Mouse (Mus musculus) neural tube, embryonic 15.5 days (tissue): ENCODE measurements around the gene Chst14. TPM values are rescaled to one million over a fixed set of nuclear protein-coding genes. Genes with fewer than 3 reads are reported as not detected.

Experiments used
- ATAC-seq: fragments of 200-750 bp; cut with Nextera tagmentation; 2 replicates; pipeline ENCODE4 v1.8.0; 2017; ENCODE audit warnings: mild to moderate bottlenecking, moderate TSS enrichment, moderate library complexity; ENCODE audit not compliant: low FRiP score
- H3K27ac ChIP-seq: fragments of 300-500 bp; sonication (generic); replicated peaks from 2 replicates; pipeline ENCODE4 v1.5.1; 2015; ENCODE audit warnings: mild to moderate bottlenecking, inconsistent platforms
- H3K27me3 ChIP-seq: fragments of 300-500 bp; sonication (generic); replicated peaks from 2 replicates; pipeline ENCODE4 v1.6.1; 2015; ENCODE audit warnings: inconsistent platforms
- H3K36me3 ChIP-seq: fragments of 300-500 bp; sonication (generic); 2 replicates; pipeline ENCODE4 v1.6.1; 2015; ENCODE audit warnings: inconsistent platforms
- H3K4me1 ChIP-seq: fragments of 300-500 bp; sonication (generic); 2 replicates; pipeline ENCODE4 v1.6.1; 2015; ENCODE audit warnings: inconsistent platforms
- H3K4me2 ChIP-seq: fragments of 300-500 bp; sonication (generic); 2 replicates; pipeline ENCODE4 v1.6.1; 2015; ENCODE audit warnings: inconsistent platforms, mild to moderate bottlenecking, moderate library complexity
- H3K4me3 ChIP-seq: fragments of 300-500 bp; sonication (generic); replicated peaks from 2 replicates; pipeline ENCODE4 v1.5.1; 2015; ENCODE audit warnings: mild to moderate bottlenecking, inconsistent platforms
- H3K9ac ChIP-seq: fragments of 300-500 bp; sonication (generic); replicated peaks from 2 replicates; pipeline ENCODE4 v1.6.1; 2015; ENCODE audit warnings: mild to moderate bottlenecking, inconsistent platforms
- H3K9me3 ChIP-seq: fragments of 300-500 bp; sonication (generic); replicated peaks from 2 replicates; pipeline ENCODE4 v1.6.1; 2016; ENCODE audit warnings: inconsistent platforms
- WGBS: fragments of 180-500 bp; shearing (Covaris S2); methylation state at CpG from one replicate; pipeline ENCODE4 v1.1.7; 2015; ENCODE audit warnings: mixed read lengths; 5-methylcytosine and 5-hydroxymethylcytosine counted together
- polyA plus RNA-seq: library from polyadenylated mRNA; unstranded; fragments of >200 nt; fragmentation: Nextera tagmentation; extraction: Ambion mirVana; gene quantifications from 2 replicates; pipeline ENCODE4 v1.2.1, GENCODE M21; 2015

Gene Chst14
- polyA plus RNA-seq, 1 experiment from 2014 or later, result 6.1 TPM

GRCm38 (mm10) chr2:118972687-118973376 is 46.5 kb downstream of the Chst14 start:
- H3K4me3 ChIP-seq, result peak overlapping the region; percentile 37
- ATAC-seq, result peak; percentile 56
- H3K4me2 ChIP-seq, result peak overlapping the region; percentile 67
- peaks cover 21% of the 10 kb centered on the region for H3K4me1 ChIP-seq
- H3K27me3 ChIP-seq, result peaks cover 31% of the 10 kb centered on the region
- WGBS, result under 1% methylated on average over 33 of the region's 33 CpGs
- no peak overlapping the region for H3K27ac ChIP-seq
- no peaks in the 10 kb centered on the region for H3K36me3 ChIP-seq
- peak overlapping the region; percentile 43 for H3K9ac ChIP-seq
- no peaks in the 10 kb centered on the region for H3K9me3 ChIP-seq

DNA sequence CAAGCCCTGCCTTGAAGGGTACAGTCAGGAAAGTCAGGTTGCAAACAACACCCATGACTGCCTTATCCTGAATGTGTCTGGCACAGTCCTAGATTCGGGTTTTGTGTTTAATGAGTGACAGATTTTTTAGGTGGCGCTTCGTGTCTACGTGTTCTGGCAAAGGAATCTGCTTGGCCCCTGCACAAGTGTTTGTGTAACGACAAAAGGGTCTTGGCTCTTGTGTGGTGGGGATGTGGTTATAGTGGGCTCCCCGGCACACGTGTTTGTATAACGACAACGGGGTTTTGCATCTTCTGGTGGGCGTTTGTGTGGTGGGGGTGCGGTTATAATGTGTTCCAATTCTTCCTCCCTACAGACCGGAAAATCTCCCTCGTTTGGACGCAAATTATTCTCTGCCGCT is 49.6 kb downstream of the Chst14 start:
- peak; percentile 25 for ATAC-seq
- Histone ChIP-seq H3K4me2 (peak overlapping the region; percentile 95), H3K27ac (0 out of 2 replicates have a peak overlapping the region, but pooled peaks have one; percentile 62), H3K4me3 (peak overlapping the region; percentile 60), H3K27me3 (peaks cover 37% of the 10 kb centered on the region), H3K4me1 (peaks cover 21% of the 10 kb centered on the region), H3K36me3 (no peaks in the 10 kb centered on the region), H3K9ac (peak overlapping the region; percentile 68), H3K9me3 (no peaks in the 10 kb centered on the region)
- 6% methylated on average over 15 of the region's 15 CpGs for WGBS

DNA sequence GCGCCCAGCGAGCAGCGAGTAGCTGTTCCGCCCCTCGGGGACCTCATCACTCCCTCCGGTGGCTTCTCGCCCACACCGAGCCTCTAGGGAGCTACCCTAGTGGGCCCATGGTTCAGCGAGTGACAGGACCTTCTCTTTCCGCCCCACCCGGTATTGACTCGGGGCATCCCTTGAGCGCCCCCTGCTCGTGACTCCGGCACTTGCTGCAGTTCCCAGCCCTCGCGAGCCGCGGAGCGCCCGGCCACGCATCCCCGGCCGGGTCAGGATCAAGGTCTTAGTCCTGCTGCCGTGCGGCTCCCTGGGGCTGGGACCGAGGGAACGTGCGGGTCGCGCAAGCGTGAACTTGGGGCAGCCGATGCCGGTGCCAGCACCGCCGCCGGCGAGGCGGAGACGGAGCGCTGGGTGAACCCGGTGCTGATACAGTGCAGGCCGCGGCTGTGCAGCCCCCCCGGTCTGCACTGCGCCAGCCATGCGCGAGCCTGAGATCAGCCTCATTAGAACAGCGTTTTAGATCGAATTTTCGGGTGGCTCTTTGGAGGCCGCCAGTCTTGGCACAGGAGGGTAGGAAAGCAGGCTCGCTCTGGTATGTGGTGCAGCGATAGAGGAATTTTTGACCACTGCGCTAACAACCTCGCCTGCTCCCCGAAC is 50.1 kb downstream of the Chst14 start:
- peak; percentile 86 for ATAC-seq
- Histone ChIP-seq H3K9me3 (no peaks in the 10 kb centered on the region), H3K36me3 (no peaks in the 10 kb centered on the region), H3K4me2 (peak overlapping the region; percentile 95), H3K27ac (0 out of 2 replicates have a peak overlapping the region, but pooled peaks have one; percentile 62), H3K27me3 (peaks cover 37% of the 10 kb centered on the region), H3K4me1 (peaks cover 21% of the 10 kb centered on the region), H3K9ac (peak overlapping the region; percentile 68), H3K4me3 (peak overlapping the region; percentile 60)
- under 1% methylated on average over 53 of the region's 57 CpGs for WGBS

GRCm38 (mm10) chr2:118976941-118977340 is 50.6 kb downstream of the Chst14 start:
- no peak overlapping the region for H3K27ac ChIP-seq
- H3K36me3 ChIP-seq, result no peaks in the 10 kb centered on the region
- no peak for ATAC-seq
- H3K9me3 ChIP-seq, result no peaks in the 10 kb centered on the region
- peaks cover 21% of the 10 kb centered on the region for H3K4me1 ChIP-seq
- 16% methylated on average over 5 of the region's 5 CpGs for WGBS
- H3K4me3 ChIP-seq, result peak overlapping the region; percentile 60
- peaks cover 37% of the 10 kb centered on the region for H3K27me3 ChIP-seq
- peak overlapping the region; percentile 95 for H3K4me2 ChIP-seq
- peak overlapping the region; percentile 68 for H3K9ac ChIP-seq

DNA sequence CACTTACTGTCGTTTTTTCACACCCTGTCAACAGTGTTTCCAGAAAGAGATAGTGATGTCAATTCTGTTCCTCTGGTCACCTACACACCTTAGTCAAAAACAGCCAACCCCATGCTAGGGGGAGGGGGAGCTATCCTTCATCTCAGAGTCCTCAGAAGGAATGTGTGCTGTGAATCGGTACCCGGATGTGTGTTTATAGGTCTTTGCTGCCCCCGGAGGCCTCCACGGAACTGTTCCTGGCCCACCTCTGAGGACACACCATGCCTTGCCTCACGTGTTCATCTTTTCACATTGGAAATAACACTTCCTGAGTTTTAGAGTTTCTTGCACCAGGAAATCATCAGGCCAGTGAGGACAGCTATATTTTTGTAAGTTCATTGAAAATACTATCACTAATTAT is 51.8 kb downstream of the Chst14 start:
- no peaks in the 10 kb centered on the region for H3K9me3 ChIP-seq
- 47% methylated on average over 6 of the region's 6 CpGs for WGBS
- no peak for ATAC-seq
- no peak overlapping the region for H3K9ac ChIP-seq
- no peak overlapping the region for H3K4me2 ChIP-seq
- no peak overlapping the region for H3K4me3 ChIP-seq
- peaks cover 21% of the 10 kb centered on the region for H3K4me1 ChIP-seq
- H3K27me3 ChIP-seq, result peaks cover 37% of the 10 kb centered on the region
- H3K36me3 ChIP-seq, result no peaks in the 10 kb centered on the region
- H3K27ac ChIP-seq, result no peak overlapping the region

Other genes starting within 250 kb of the Chst14 start
- not detected in 2 replicates for gene Ankrd63, start 222.5 kb upstream of the Chst14 start, polyA plus RNA-seq
- gene Plcb2, start 198.1 kb upstream of the Chst14 start, polyA plus RNA-seq, result 1.0 and 2.2 TPM in 2 replicates
- 22.0 and 23.5 TPM in 2 replicates for gene Inafm2, start 180.7 kb upstream of the Chst14 start, polyA plus RNA-seq
- gene Ccdc9b, start 163.8 kb upstream of the Chst14 start, polyA plus RNA-seq, result 0.97 and 1.2 TPM in 2 replicates
- 1.2 TPM in 1 of 2 replicates, not detected in the other for gene Phgr1, start 153.7 kb upstream of the Chst14 start, polyA plus RNA-seq
- 65.4 and 75.6 TPM in 2 replicates for gene Disp2, start 146.8 kb upstream of the Chst14 start, polyA plus RNA-seq
- 14.8 and 30.3 TPM in 2 replicates for gene Knstrn, start 112.5 kb upstream of the Chst14 start, polyA plus RNA-seq
- gene Ivd, start 64.5 kb upstream of the Chst14 start, polyA plus RNA-seq, result 51.9 and 59.4 TPM in 2 replicates
- gene Bahd1, start 26.1 kb upstream of the Chst14 start, polyA plus RNA-seq, result 8.5 TPM in 2 replicates
- 40.7 and 41.2 TPM in 2 replicates for gene Ccdc32, start 102.9 kb downstream of the Chst14 start, polyA plus RNA-seq
- 3.7 and 4.5 TPM in 2 replicates for gene Rpusd2, start 108.3 kb downstream of the Chst14 start, polyA plus RNA-seq
- gene Knl1, start 120.6 kb downstream of the Chst14 start, polyA plus RNA-seq, result 5.2 and 20.1 TPM in 2 replicates
- gene Rad51, start 186.3 kb downstream of the Chst14 start, polyA plus RNA-seq, result 7.3 and 17.3 TPM in 2 replicates
- gene Rmdn3, start 230.5 kb downstream of the Chst14 start, polyA plus RNA-seq, result 47.7 and 49.0 TPM in 2 replicates
- gene Gchfr, start 241.3 kb downstream of the Chst14 start, polyA plus RNA-seq, result 4.6 TPM in 2 replicates
- 0.69 and 0.78 TPM in 2 replicates for gene Gm14137, start 248.0 kb downstream of the Chst14 start, polyA plus RNA-seq